Mouse (Mus musculus): Measurements from ENCODE around the gene Cttn. TPM values are rescaled to one million over a fixed set of nuclear protein-coding genes. Genes with fewer than 3 reads are reported as not detected.

Cttn gene
- polyA plus RNA-seq, 1 experiment: 120 TPM

GRCm38 (mm10) chr7:144469908-144470544 lies 783 bp downstream of the Cttn start:
- Histone ChIP-seq H3K79me2 (ENCODE audit: control insufficient read depth, insufficient read depth) (peaks cover 49% of the 10 kb centered on the region), H3K36me3 (ENCODE audit: control insufficient read depth, insufficient read depth) (peaks cover 9% of the 10 kb centered on the region), H3K4me2 (ENCODE audit: low read depth) (peak overlapping the region; percentile 92), H3K4me3 (peak overlapping the region; percentile 88), H3ac (ENCODE audit: control insufficient read depth, insufficient read length) (peak overlapping the region; percentile 95), H3K27me3 (ENCODE audit: control insufficient read depth, insufficient read depth, insufficient read length) (no peaks in the 10 kb centered on the region)
- TF ChIP-seq MYOD1 (IDR thresholded peaks at IDR 0.05; ENCODE audit: control insufficient read depth in 1 of 3, insufficient read length in 2 of 3, low read depth in 2 of 3) (no peak), CEBPB (IDR thresholded peaks at IDR 0.05; ENCODE audit: insufficient read depth, poor library complexity, severe bottlenecking) (no peak), MAX (IDR thresholded peaks at IDR 0.05; ENCODE audit: low read depth) (no peak), SRF (IDR thresholded peaks at IDR 0.05; ENCODE audit: control insufficient read depth, insufficient read length, low read depth) (no peak), POLR2A (IDR thresholded peaks at IDR 0.05; ENCODE audit: insufficient read length, low read depth) (no peak), POLR2AphosphoS2 (IDR thresholded peaks at IDR 0.05; ENCODE audit: insufficient read length, low read depth) (no peak), USF1 (IDR thresholded peaks at IDR 0.05; ENCODE audit: low read depth) (no peak), E2F4 (IDR thresholded peaks at IDR 0.05; ENCODE audit: insufficient read depth) (no peak), REST (IDR thresholded peaks at IDR 0.05; ENCODE audit: insufficient read depth, insufficient read length) (no peak), TCF3 (IDR thresholded peaks at IDR 0.05; ENCODE audit: insufficient read length, low read depth) (no peak), MYOG (IDR thresholded peaks at IDR 0.05; ENCODE audit: control insufficient read depth in 1 of 3, insufficient read depth in 1 of 3, insufficient read length in 2 of 3, low read depth in 2 of 3) (no peak), TCF12 (IDR thresholded peaks at IDR 0.05; ENCODE audit: insufficient read depth, poor library complexity, severe bottlenecking) (no peak)

GRCm38 (mm10) chr7:144469181-144469641 lies 1.6 kb downstream of the Cttn start:
- Histone ChIP-seq H3K36me3 (ENCODE audit: control insufficient read depth, insufficient read depth) (peaks cover 17% of the 10 kb centered on the region), H3K79me2 (ENCODE audit: control insufficient read depth, insufficient read depth) (peaks cover 49% of the 10 kb centered on the region), H3K4me2 (ENCODE audit: low read depth) (peak overlapping the region; percentile 92), H3K4me3 (peak overlapping the region; percentile 88), H3K27me3 (ENCODE audit: control insufficient read depth, insufficient read depth, insufficient read length) (no peaks in the 10 kb centered on the region), H3ac (ENCODE audit: control insufficient read depth, insufficient read length) (peak overlapping the region; percentile 95)
- TF ChIP-seq SRF (IDR thresholded peaks at IDR 0.05; ENCODE audit: control insufficient read depth, insufficient read length, low read depth) (no peak), TCF12 (IDR thresholded peaks at IDR 0.05; ENCODE audit: insufficient read depth, poor library complexity, severe bottlenecking) (no peak), REST (IDR thresholded peaks at IDR 0.05; ENCODE audit: insufficient read depth, insufficient read length) (no peak), POLR2A (IDR thresholded peaks at IDR 0.05; ENCODE audit: insufficient read length, low read depth) (no peak), MYOG (IDR thresholded peaks at IDR 0.05; ENCODE audit: control insufficient read depth in 1 of 3, insufficient read depth in 1 of 3, insufficient read length in 2 of 3, low read depth in 2 of 3) (no peak), POLR2AphosphoS2 (IDR thresholded peaks at IDR 0.05; ENCODE audit: insufficient read length, low read depth) (no peak), TCF3 (IDR thresholded peaks at IDR 0.05; ENCODE audit: insufficient read length, low read depth) (no peak), CEBPB (IDR thresholded peaks at IDR 0.05; ENCODE audit: insufficient read depth, poor library complexity, severe bottlenecking) (no peak), USF1 (IDR thresholded peaks at IDR 0.05; ENCODE audit: low read depth) (no peak), E2F4 (IDR thresholded peaks at IDR 0.05; ENCODE audit: insufficient read depth) (no peak), MYOD1 (IDR thresholded peaks at IDR 0.05; ENCODE audit: control insufficient read depth in 1 of 3, insufficient read length in 2 of 3, low read depth in 2 of 3) (no peak), MAX (IDR thresholded peaks at IDR 0.05; ENCODE audit: low read depth) (no peak)

- Histone ChIP-seq H3K4me2 (ENCODE audit: low read depth) (peak overlapping the region; percentile 92), H3ac (ENCODE audit: control insufficient read depth, insufficient read length) (peak overlapping the region; percentile 95), H3K4me3 (peak overlapping the region; percentile 88), H3K79me2 (ENCODE audit: control insufficient read depth, insufficient read depth) (peaks cover 49% of the 10 kb centered on the region), H3K36me3 (ENCODE audit: control insufficient read depth, insufficient read depth) (peaks cover 20% of the 10 kb centered on the region), H3K27me3 (ENCODE audit: control insufficient read depth, insufficient read depth, insufficient read length) (no peaks in the 10 kb centered on the region)
- no peak for TF ChIP-seq USF1 (IDR thresholded peaks at IDR 0.05; ENCODE audit: low read depth)
Observed at GRCm38 (mm10) chr7:144468741-144469140, 2.1 kb downstream of the Cttn start.

GRCm38 (mm10) chr7:144462577-144462976 lies 8.2 kb downstream of the Cttn start:
- no peak overlapping the region for H3K4me3 ChIP-seq
- TF ChIP-seq TCF12 (IDR thresholded peaks at IDR 0.05; ENCODE audit: insufficient read depth, poor library complexity, severe bottlenecking) (no peak), USF1 (IDR thresholded peaks at IDR 0.05; ENCODE audit: low read depth) (no peak), CEBPB (IDR thresholded peaks at IDR 0.05; ENCODE audit: insufficient read depth, poor library complexity, severe bottlenecking) (no peak), SRF (IDR thresholded peaks at IDR 0.05; ENCODE audit: control insufficient read depth, insufficient read length, low read depth) (no peak)
- H3K79me2 ChIP-seq (ENCODE audit: control insufficient read depth, insufficient read depth): peaks cover 21% of the 10 kb centered on the region
- H3K4me2 ChIP-seq (ENCODE audit: low read depth): no peak overlapping the region
- H3ac ChIP-seq (ENCODE audit: control insufficient read depth, insufficient read length): no peak overlapping the region
- H3K27me3 ChIP-seq (ENCODE audit: control insufficient read depth, insufficient read depth, insufficient read length): no peaks in the 10 kb centered on the region
- H3K36me3 ChIP-seq (ENCODE audit: control insufficient read depth, insufficient read depth): peaks cover 31% of the 10 kb centered on the region

GRCm38 (mm10) chr7:144461246-144461902 lies 9.4 kb downstream of the Cttn start:
- Histone ChIP-seq H3K4me2 (ENCODE audit: low read depth) (no peak overlapping the region), H3K79me2 (ENCODE audit: control insufficient read depth, insufficient read depth) (peaks cover 9% of the 10 kb centered on the region), H3ac (ENCODE audit: control insufficient read depth, insufficient read length) (no peak overlapping the region), H3K4me3 (no peak overlapping the region), H3K27me3 (ENCODE audit: control insufficient read depth, insufficient read depth, insufficient read length) (no peaks in the 10 kb centered on the region), H3K36me3 (ENCODE audit: control insufficient read depth, insufficient read depth) (peaks cover 35% of the 10 kb centered on the region)
- TF ChIP-seq MYOG (IDR thresholded peaks at IDR 0.05; ENCODE audit: control insufficient read depth in 1 of 3, insufficient read depth in 1 of 3, insufficient read length in 2 of 3, low read depth in 2 of 3) (no peak), REST (IDR thresholded peaks at IDR 0.05; ENCODE audit: insufficient read depth, insufficient read length) (no peak), MYOD1 (IDR thresholded peaks at IDR 0.05; ENCODE audit: control insufficient read depth in 1 of 3, insufficient read length in 2 of 3, low read depth in 2 of 3) (no peak), CEBPB (IDR thresholded peaks at IDR 0.05; ENCODE audit: insufficient read depth, poor library complexity, severe bottlenecking) (no peak), USF1 (IDR thresholded peaks at IDR 0.05; ENCODE audit: low read depth) (no peak), TCF12 (IDR thresholded peaks at IDR 0.05; ENCODE audit: insufficient read depth, poor library complexity, severe bottlenecking) (no peak), POLR2A (IDR thresholded peaks at IDR 0.05; ENCODE audit: insufficient read length, low read depth) (no peak), MAX (IDR thresholded peaks at IDR 0.05; ENCODE audit: low read depth) (no peak), E2F4 (IDR thresholded peaks at IDR 0.05; ENCODE audit: insufficient read depth) (no peak), SRF (IDR thresholded peaks at IDR 0.05; ENCODE audit: control insufficient read depth, insufficient read length, low read depth) (no peak), TCF3 (IDR thresholded peaks at IDR 0.05; ENCODE audit: insufficient read length, low read depth) (no peak), POLR2AphosphoS2 (IDR thresholded peaks at IDR 0.05; ENCODE audit: insufficient read length, low read depth) (no peak)
